Mouse (Mus musculus): ENCODE data around the gene Nsf.

DNA sequence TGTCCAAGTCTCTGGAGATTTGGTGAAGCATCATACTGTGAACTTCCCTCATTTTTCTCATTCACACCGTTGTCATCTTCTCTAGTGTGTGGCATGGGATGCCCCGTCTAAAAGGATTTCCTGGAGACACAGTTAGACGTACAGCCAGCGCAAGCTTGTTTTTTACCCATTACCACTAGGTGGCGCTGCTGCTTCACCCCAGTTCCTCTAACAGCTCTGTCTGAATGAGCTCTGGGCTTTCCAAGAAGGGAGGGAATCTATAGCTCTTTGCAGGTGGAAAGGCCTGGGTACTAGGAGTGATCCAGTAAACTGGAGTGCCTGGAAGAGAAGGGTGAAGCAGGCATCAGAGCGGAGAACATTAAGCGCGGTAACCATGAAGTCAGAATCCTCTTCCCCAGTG, 33.6 kb upstream of the Nsf start:
- TF ChIP-seq EP300 (IDR thresholded peaks at IDR 0.05; ENCODE audit: low read depth in 1 of 2, low read length in 2 of 2) (no peak), ELF1 (IDR thresholded peaks at IDR 0.05; ENCODE audit: low read depth, low read length) (no peak), CTCF (IDR thresholded peaks at IDR 0.05 in 2 of 3, conservative IDR thresholded peaks at IDR 0.05 in 1 of 3; ENCODE audit: control insufficient read depth in 1 of 3, insufficient read depth in 1 of 3, low read depth in 2 of 3, low read length in 3 of 3, poor library complexity in 1 of 3, severe bottlenecking in 1 of 3) (peak; percentile 92 to 99 (median 98)), POLR2AphosphoS2 (IDR thresholded peaks at IDR 0.05; ENCODE audit: low read length) (no peak), MAX (IDR thresholded peaks at IDR 0.05; ENCODE audit: low read length) (no peak), POLR2A (IDR thresholded peaks at IDR 0.05; ENCODE audit: control insufficient read depth in 1 of 2, insufficient read depth in 1 of 2, low read depth in 1 of 2, low read length in 2 of 2, poor library complexity in 1 of 2) (no peak), USF1 (IDR thresholded peaks at IDR 0.05; ENCODE audit: low read depth, low read length) (no peak), KAT2A (conservative IDR thresholded peaks at IDR 0.05; ENCODE audit: low read depth, low read length) (no peak), NELFE (IDR thresholded peaks at IDR 0.05; ENCODE audit: low read depth, low read length) (no peak)
